11 mouse cellular contexts compared by ENCODE assay signal in the genomic region with DNA sequence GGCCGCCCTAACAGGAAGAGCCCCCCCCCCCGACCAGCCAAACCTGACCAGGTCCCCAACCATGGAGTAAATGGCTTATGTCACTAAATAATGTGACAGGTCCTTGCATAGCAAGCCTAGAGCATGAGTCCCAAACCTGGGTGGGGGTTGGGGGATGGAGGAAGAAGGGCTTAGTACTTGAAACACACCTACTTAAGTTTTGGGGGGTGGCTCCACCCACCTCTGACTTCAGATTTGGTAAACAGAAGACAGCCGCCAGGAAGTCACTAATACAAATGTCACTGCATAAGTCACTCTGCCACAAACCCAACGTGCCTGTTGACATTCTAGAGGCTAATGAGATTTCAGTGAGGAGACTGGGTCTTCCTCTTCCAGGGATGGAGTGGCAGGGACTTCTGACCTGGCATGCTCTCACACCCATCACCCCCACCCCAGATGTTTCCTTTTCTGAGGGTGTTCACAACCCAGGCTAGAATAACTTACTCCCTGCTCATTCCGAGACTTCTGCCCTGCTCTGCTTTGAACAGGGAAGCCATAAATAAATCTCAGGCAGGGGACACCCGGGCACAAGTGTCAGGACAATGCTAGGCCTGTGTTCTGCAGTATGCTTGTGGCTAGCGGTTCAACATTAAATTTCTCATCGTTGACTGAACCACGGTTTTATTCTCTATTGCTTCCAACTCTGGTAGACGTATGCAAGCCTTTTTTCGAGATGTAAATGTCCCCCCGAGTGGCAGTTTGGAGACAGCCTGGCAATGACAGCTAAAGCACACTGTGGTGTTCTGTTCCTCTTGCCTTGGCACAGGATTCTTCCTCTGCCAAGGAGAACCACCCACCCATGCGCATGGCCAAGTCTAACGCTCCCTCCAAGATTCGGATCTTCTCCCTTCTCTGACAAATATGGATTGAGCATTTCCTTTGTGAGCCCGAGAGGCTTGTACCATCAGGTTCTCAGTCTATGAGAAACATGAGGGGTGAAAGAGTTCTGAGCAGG.
DNase-seq lines count a peak whose midpoint lies in the region.
"Had no signal": no experiment of that assay in that cellular context is flagged by ENCODE, and none has a peak within 500 bp of the region (broad histone marks: within the 10 kb centered on the region; RNA-seq: fewer than 3 reads in every experiment).

No protein-coding gene starts in this region.

- DNase-seq in left cerebral cortex, adult 18-20 months (ENCODE audit: low spot score in 2 of 2) = peak; percentile 58 to 71
- no peak for DNase-seq in left cerebral cortex, postnatal 4 days
- peak; percentile 83 for DNase-seq in brain, adult 2 months (ENCODE audit: low read depth, low spot score)
- DNase-seq in kidney, postnatal 14 days = peak; percentile 56
- DNase-seq in splenic B cell, adult 2 months (ENCODE audit: low read depth, low spot score) = peak; percentile 8
- no peak for DNase-seq in testis, postnatal 14 days (ENCODE audit: low spot score)
- no peak for DNase-seq in cerebellum, adult 9-10 months
- DNase-seq in embryo, embryonic 10.5 days (ENCODE audit: low spot score) = no peak
- DNase-seq: cerebellum, postnatal 36 days had no signal

- H3K27me3 ChIP-seq in splenic B cell, adult 2 months (ENCODE audit: control insufficient read depth, insufficient read depth, low read length, poor library complexity, severe bottlenecking) = no peaks in the 10 kb centered on the region
- H3K27me3 ChIP-seq: hindbrain, embryonic 13.5 days; neural tube, embryonic 12.5 days had no signal

- intact Hi-C loops in left cerebral cortex, postnatal 4 days (cut with DNase I) = no loop called here

- no peaks in the 10 kb centered on the region for H3K36me3 ChIP-seq in splenic B cell, adult 2 months (ENCODE audit: control insufficient read depth, insufficient read depth, low read length, poor library complexity, severe bottlenecking)
- H3K36me3 ChIP-seq: hindbrain, embryonic 13.5 days; neural tube, embryonic 12.5 days had no signal

Comparison
In these comparisons a context has a peak if more than half of its experiments do, and no peak if none do; other contexts are left out.
1. DNase-seq: peak in left cerebral cortex, adult 18-20 months (2 of 2), brain, adult 2 months (single experiment), kidney, postnatal 14 days (single experiment) and splenic B cell, adult 2 months (single experiment); none in left cerebral cortex, postnatal 4 days (single experiment), testis, postnatal 14 days (single experiment), cerebellum, adult 9-10 months (single experiment) and embryo, embryonic 10.5 days (single experiment).